Mouse (Mus musculus) small intestine, adult 2 months (tissue): Measurements from ENCODE around the gene Sipa1l3.

Experiments
- CTCF ChIP-seq: fragments of 200-500 bp; IDR thresholded peaks from 2 replicates; pipeline ENCODE4 v1.5.1; 2012; ENCODE audit warnings: low read depth, mild to moderate bottlenecking, control low read depth, inconsistent platforms, low read length, moderate library complexity, mixed read lengths; ENCODE audit not compliant: insufficient replicate concordance, insufficient read length; ENCODE audit errors: extremely low read depth
- POLR2A ChIP-seq: fragments of 200-500 bp; IDR thresholded peaks from 2 replicates; pipeline ENCODE4 v1.6.1; 2012; ENCODE audit warnings: low read depth, mild to moderate bottlenecking, control low read depth, inconsistent platforms, low read length, moderate library complexity

DNA sequence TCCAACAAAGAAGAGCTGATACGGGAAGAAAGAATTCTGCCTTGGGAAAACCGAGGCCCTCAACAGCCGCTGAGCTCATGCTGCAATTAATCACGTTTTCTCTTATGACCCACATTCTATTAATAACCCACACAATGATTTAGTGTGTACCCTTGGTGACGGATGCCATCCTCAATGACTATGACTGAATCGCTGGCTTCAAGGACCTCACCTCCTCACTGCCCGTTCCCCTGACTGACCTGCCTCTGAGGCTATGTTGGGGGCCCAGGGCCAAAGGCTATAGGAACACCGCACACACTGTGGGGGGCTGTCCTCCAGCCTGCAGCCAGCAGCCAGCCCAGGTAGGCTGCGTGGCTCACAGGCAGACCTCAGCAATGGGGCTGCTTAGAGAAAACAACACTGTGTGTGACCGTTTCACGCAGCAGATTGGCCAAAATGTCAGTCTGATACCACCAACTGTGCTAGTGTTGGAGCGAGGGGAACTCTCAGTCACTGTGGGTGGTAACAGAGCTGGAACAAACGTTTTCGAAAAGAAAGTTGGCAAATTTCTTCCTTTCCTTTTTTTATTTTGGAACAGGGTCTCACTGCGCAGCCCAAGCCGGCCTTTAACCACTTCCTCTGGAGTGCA lies 79.7 kb downstream of the Sipa1l3 start:
- TF ChIP-seq POLR2A = no peak
- no peak for TF ChIP-seq CTCF
